Mouse (Mus musculus): ENCODE results near the gene Esp8. TPM values are rescaled to one million over a fixed set of nuclear protein-coding genes. Genes with fewer than 3 reads are reported as not detected.
"Not testable (repeated sequence)": the region's sequence is repeated elsewhere in the genome, so short reads cannot be mapped to it uniquely, and the experiment has no call there.

The Esp8 gene
- not detected in 2 replicates for polyA plus RNA-seq (2016; fragmentation: Nextera tagmentation; extraction: Ambion mirVana)

DNA sequence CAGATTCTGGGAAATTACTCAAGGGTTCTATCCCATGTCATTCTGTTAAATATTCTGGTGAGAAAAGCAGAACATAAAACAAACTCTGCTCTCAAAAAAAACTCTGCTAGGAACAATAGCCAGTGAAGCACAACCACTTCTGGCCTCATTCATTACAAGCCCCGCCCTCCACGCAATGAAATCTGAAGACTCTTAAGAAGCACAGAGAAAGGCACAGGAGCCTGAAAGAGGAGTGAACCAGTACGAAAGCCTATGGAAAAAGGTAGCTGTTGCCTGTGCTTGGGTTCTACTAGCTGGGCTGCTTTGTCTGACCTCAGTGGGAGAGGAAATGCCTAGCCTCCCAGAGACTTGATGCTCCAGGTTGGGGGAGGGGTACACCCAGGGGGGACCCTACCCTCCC, at the start of gene Esp8:
Esp8 (plus strand) TSS at position 205 of the 400 bp plus-strand sequence.
- H3K36me3 ChIP-seq (replicated peaks): no peaks in the 10 kb centered on the region
- no peaks in the 10 kb centered on the region for H3K27me3 ChIP-seq (ENCODE audit: poor library complexity, severe bottlenecking)
- WGBS: 40% methylated on average over 3 of the region's 3 CpGs
- H3K27ac ChIP-seq: no peak within 1 kb of the TSS
- 0 out of 2 replicates have a peak, but pooled peaks cover 2% of the 10 kb centered on the region for H3K9me3 ChIP-seq
- peaks cover 5% of the 10 kb centered on the region for H3K4me1 ChIP-seq
- no peak within 1 kb of the TSS for H3K4me3 ChIP-seq
- DNase-seq (ENCODE audit: extremely low spot score, low spot score): no peak

DNA sequence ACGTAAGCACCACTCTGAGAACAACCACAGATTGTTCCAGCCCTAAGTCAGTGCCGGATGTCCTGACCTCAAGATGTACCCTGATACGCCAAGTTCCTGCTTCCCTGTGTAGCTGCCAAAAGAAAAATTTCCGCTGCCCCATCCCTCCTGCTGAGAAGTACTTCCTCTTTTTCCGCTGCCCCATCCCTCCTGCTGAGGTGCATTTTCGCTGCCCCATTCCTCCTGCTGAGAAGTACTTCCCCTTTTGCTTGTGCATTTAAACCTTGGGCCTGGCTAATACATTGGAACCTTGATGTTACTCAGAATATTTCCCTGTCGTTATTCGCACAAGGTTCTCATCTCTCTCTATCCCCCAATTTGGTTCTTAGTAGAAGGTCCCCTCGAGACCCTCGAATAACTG, 36.3 kb upstream of the Esp8 start:
- not testable (repeated sequence) for H3K4me3 ChIP-seq; H3K4me1 ChIP-seq; H3K36me3 ChIP-seq (replicated peaks); H3K27ac ChIP-seq; DNase-seq (ENCODE audit: extremely low spot score, low spot score); H3K9me3 ChIP-seq; H3K27me3 ChIP-seq (ENCODE audit: poor library complexity, severe bottlenecking)
- 81% methylated on average over 10 of the region's 10 CpGs for WGBS

DNA sequence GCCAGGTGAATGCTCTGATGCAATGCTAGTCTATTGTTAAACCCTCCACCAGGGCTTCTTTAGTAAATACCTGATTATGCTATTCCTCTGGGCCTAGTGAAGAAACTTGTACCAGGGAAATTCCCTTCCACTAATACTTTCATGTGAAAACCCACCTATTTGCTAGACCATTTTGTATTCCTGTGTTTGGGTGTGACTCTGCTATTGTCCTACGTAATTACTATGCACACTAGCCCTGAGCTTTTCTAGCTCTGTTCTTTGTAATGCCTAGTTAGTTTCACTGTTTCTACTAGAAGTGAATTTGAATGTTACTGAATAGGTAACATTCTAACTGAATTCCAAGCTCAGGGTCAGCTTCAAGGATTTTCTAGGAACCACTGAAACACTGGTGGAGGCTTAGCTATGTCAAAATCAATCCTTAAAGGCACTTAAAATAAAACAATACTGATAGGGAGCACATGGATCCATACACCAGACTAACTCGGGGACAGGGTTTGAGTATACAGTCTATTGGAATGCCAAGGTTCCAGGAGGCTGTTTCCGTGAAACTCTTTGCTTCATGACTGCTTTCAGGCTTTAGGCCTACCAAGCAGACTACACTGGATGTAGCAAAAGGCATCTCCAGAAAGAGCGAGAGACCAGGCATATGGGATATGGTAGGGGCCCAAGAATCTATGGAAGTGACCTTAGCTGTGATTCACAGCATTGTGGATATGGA, 24.2 kb upstream of the Esp8 start:
- not testable (repeated sequence) for H3K27ac ChIP-seq; H3K9me3 ChIP-seq; DNase-seq (ENCODE audit: extremely low spot score, low spot score); H3K4me3 ChIP-seq; H3K4me1 ChIP-seq; H3K27me3 ChIP-seq (ENCODE audit: poor library complexity, severe bottlenecking); H3K36me3 ChIP-seq (replicated peaks)
- WGBS: 88% methylated on average over 4 of the region's 4 CpGs

DNA sequence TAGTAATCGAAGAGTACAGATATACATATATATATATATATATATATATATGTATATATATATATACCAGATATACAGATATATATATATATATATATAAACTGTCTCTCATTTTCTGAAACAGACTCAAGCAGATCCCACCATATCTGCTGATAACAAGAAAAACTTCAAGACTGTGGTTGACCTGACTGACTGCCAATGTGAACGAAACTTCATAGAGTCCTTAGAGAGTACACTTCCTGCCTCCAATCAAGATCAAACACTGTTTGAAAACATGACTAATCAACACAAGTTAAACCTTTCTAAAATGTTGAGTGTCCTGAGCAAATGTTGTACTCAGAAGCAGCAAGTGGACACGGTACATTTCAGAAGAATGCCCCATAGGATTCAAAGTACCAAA, 10.0 kb downstream of the Esp8 start:
- H3K9me3 ChIP-seq: no peaks in the 10 kb centered on the region
- WGBS: 78% methylated on average over 3 of the region's 3 CpGs
- no peaks in the 10 kb centered on the region for H3K4me1 ChIP-seq
- H3K36me3 ChIP-seq (replicated peaks): no peaks in the 10 kb centered on the region
- no peak overlapping the region for H3K27ac ChIP-seq
- no peak overlapping the region for H3K4me3 ChIP-seq
- no peak for DNase-seq (ENCODE audit: extremely low spot score, low spot score)
- H3K27me3 ChIP-seq (ENCODE audit: poor library complexity, severe bottlenecking): no peaks in the 10 kb centered on the region

DNA sequence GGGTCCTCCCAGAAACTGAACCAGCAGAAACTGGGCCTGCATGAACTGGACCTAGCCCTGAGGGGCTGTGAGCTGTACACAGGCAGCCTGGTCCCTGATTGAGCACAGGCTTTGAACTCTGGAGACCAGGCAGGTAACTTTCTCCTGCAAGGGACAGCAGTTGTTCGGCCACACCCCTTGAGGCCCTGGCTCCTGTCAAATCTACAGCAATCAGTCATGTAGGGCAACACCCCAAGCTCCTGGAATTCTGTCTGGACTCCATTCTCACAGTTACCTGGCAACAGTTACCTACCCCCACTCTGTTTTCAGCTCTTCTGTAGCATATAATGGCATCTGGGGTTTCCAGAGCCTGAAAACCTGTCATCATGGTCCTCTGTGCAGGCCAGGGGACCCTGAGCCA, 11.3 kb downstream of the Esp8 start:
- Histone ChIP-seq H3K27me3 (ENCODE audit: poor library complexity, severe bottlenecking) (no peaks in the 10 kb centered on the region), H3K4me1 (no peaks in the 10 kb centered on the region), H3K27ac (no peak overlapping the region), H3K4me3 (no peak overlapping the region), H3K9me3 (no peaks in the 10 kb centered on the region), H3K36me3 (replicated peaks) (no peaks in the 10 kb centered on the region)
- 96% methylated on average over 1 of the region's 1 CpGs for WGBS
- DNase-seq (ENCODE audit: extremely low spot score, low spot score): no peak

DNA sequence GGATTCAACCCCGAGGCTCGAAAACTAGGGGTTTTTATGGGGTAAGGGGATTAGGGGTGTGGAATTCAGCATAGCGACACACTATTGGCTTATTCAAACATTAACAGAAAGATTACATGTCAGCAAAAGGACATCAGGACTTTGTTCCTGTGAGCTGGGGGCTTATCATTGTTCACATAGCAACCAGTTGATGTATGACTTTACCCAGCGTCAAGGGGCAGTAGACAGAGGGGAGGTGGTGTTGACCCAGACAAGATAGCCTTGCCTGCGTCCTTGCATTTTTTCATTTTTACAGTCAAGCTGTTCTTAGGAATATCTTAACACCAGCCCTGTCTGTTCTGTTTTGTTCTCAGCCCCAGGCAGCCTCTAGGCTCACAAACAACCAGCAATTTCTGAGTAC, 27.2 kb downstream of the Esp8 start:
- not testable (repeated sequence) for H3K27me3 ChIP-seq (ENCODE audit: poor library complexity, severe bottlenecking); H3K27ac ChIP-seq; H3K4me3 ChIP-seq; H3K4me1 ChIP-seq; H3K36me3 ChIP-seq (replicated peaks); DNase-seq (ENCODE audit: extremely low spot score, low spot score); H3K9me3 ChIP-seq
- 88% methylated on average over 5 of the region's 5 CpGs for WGBS

DNA sequence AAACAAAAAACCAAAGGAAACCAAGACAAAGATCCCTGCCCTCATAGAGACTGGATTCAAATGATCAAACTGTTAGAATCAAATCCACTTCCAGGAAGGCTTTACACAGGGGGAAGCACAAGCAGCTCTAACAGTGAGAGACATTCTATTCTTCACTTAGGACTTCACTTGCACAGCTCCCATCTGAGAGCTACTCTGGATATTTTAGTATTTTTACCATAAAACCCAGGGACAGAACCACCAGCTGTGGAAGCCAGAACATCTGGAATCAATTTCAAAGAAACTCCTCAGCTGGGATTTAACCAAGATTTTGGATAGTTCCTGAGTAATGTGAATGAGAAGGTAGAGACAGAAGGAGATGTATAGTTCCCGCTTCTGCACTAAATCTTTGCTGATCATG, 33.6 kb downstream of the Esp8 start:
- Histone ChIP-seq H3K4me1 (no peaks in the 10 kb centered on the region), H3K9me3 (no peaks in the 10 kb centered on the region), H3K27ac (no peak overlapping the region), H3K36me3 (replicated peaks) (no peaks in the 10 kb centered on the region), H3K27me3 (ENCODE audit: poor library complexity, severe bottlenecking) (no peaks in the 10 kb centered on the region), H3K4me3 (no peak overlapping the region)
- no peak for DNase-seq (ENCODE audit: extremely low spot score, low spot score)
- WGBS: 70% methylated on average over 1 of the region's 1 CpGs

DNA sequence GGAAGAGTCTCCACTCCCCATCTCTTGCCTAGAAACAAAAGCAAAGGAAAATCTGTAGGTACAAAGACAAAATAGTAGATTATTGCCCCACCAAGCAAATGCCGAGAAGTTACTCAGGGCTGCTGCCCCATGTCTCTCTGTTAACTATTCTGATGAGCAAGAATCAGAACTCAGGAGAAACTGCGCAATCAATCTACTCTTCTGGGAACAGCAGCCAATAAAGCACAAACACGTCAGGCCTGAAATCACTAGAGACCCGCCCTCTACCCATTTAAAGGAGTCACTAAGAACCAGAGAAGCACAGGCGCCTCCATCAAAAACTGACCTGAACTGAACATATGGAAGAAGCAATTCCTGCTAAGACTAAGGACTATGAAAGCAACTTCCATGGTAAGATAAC, 41.4 kb downstream of the Esp8 start, which contains the start of gene Esp6:
Esp6 (plus strand) TSS at position 301 of the 400 bp plus-strand sequence.
- H3K27ac ChIP-seq: no peak within 1 kb of the TSS
- WGBS: 88% methylated on average over 5 of the region's 5 CpGs
- H3K36me3 ChIP-seq (replicated peaks): no peaks in the 10 kb centered on the region
- no peaks in the 10 kb centered on the region for H3K27me3 ChIP-seq (ENCODE audit: poor library complexity, severe bottlenecking)
- no peak within 1 kb of the TSS for H3K4me3 ChIP-seq
- no peaks in the 10 kb centered on the region for H3K9me3 ChIP-seq
- no peaks in the 10 kb centered on the region for H3K4me1 ChIP-seq
- DNase-seq (ENCODE audit: extremely low spot score, low spot score): no peak

Other genes starting within 250 kb of the Esp8 start
- gene Crisp1, start 200.8 kb upstream of the Esp8 start, polyA plus RNA-seq (2016; fragmentation: Nextera tagmentation; extraction: Ambion mirVana): not detected in 2 replicates
- not detected in 2 replicates for gene Esp6, start 41.5 kb downstream of the Esp8 start, polyA plus RNA-seq (2016; fragmentation: Nextera tagmentation; extraction: Ambion mirVana)
- gene Esp4, start 78.6 kb downstream of the Esp8 start, polyA plus RNA-seq (2016; fragmentation: Nextera tagmentation; extraction: Ambion mirVana): not detected in 2 replicates
- not detected in 2 replicates for gene Esp3, start 112.1 kb downstream of the Esp8 start, polyA plus RNA-seq (2016; fragmentation: Nextera tagmentation; extraction: Ambion mirVana)
- not detected in 2 replicates for gene Esp1, start 207.1 kb downstream of the Esp8 start, polyA plus RNA-seq (2016; fragmentation: Nextera tagmentation; extraction: Ambion mirVana)